Mouse (Mus musculus): ENCODE results near the gene Sf3b4.
"Not testable (repeated sequence)": the region's sequence is repeated elsewhere in the genome, so short reads cannot be mapped to it uniquely, and the experiment has no call there.

GRCm38 (mm10) chr3:96174042-96174441 is 1.9 kb downstream of the Sf3b4 start:
- not testable (repeated sequence) for TF ChIP-seq MAX (IDR thresholded peaks at IDR 0.05; ENCODE audit: low read depth); POLR2A (IDR thresholded peaks at IDR 0.05; ENCODE audit: insufficient read length, low read depth); E2F4 (IDR thresholded peaks at IDR 0.05; ENCODE audit: insufficient read depth); REST (IDR thresholded peaks at IDR 0.05; ENCODE audit: insufficient read depth, insufficient read length); USF1 (IDR thresholded peaks at IDR 0.05; ENCODE audit: low read depth); CEBPB (IDR thresholded peaks at IDR 0.05; ENCODE audit: insufficient read depth, poor library complexity, severe bottlenecking); MYOD1 (IDR thresholded peaks at IDR 0.05; ENCODE audit: control insufficient read depth in 1 of 3, insufficient read length in 2 of 3, low read depth in 2 of 3); POLR2AphosphoS2 (IDR thresholded peaks at IDR 0.05; ENCODE audit: insufficient read length, low read depth)

Measured in myocyte (in vitro differentiated cells).